Mouse (Mus musculus) heart, adult 2 months (tissue): ENCODE data around the gene Plekhh3.

Experiments
- CTCF ChIP-seq: fragments of 200-600 bp; IDR thresholded peaks from 2 replicates; pipeline ENCODE4 v1.8.1; 2022; ENCODE audit warnings: antibody characterized with exemption, mild to moderate bottlenecking, moderate library complexity
- EP300 ChIP-seq: fragments of 200-500 bp; IDR thresholded peaks from 2 replicates; pipeline ENCODE4 v1.6.1; 2011; ENCODE audit warnings: low read depth, low read length, control low read depth; ENCODE audit not compliant: insufficient read depth
- POLR2A ChIP-seq: fragments of 200-500 bp; IDR thresholded peaks from 2 replicates; pipeline ENCODE4 v1.6.1; 2011; ENCODE audit warnings: mild to moderate bottlenecking, low read depth, low read length, control low read depth; ENCODE audit not compliant: insufficient read depth

DNA sequence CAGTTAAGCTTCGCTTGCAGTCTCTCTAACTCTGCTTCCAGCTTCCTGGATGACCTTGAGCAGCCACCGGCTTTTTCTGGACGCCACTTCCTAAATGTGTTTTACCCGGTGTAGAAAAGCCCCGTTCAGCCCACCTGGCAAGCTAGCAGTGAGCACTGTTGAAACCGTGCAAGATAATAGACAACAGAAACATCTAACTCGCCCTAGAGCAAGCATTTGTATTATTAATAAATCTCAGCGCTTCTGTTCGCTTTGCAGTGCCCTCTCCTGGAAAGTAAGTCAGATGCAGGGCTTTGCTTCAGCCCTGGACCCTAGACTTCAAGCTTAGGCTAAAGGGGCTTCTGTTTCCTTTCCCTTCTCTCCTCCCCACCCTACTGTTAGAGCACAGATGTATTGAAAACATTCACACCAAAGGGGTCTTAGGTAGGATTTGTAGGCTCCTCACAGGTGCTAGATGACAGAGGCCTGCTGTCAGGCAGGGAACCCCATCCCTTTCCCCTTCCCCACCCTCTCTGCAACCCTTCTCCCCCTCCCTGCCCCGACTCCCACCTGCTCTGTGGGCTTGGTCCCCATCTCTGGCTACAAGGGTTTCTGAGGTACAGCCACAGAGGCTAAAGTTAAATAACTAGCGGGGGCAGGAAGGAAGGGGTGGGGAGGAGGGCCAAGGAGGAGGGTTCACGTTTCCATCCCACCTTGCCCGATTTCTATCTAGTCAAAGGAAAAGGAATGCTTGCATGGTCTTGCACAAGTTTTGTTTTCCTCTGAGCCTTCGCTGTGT lies 3.9 kb upstream of the Plekhh3 start, which contains the start of gene Ccr10:
- TF ChIP-seq CTCF (peak; percentile 78), POLR2A (no peak), EP300 (no peak)
